Mouse (Mus musculus) lung, embryonic 15.5 days (tissue): ENCODE results near the gene Olfr1441. TPM values are rescaled to one million over a fixed set of nuclear protein-coding genes. Genes with fewer than 3 reads are reported as not detected.

Experiments
- ATAC-seq: fragments of 200-750 bp; cut with Nextera tagmentation; 2 replicates; pipeline ENCODE4 v1.8.0; 2017; ENCODE audit warnings: moderate number of reproducible peaks, borderline replicate concordance; ENCODE audit not compliant: low FRiP score, low TSS enrichment; ENCODE audit errors: extremely low read depth
- H3K27ac ChIP-seq: fragments of 300-500 bp; sonication (generic); 2 replicates; pipeline ENCODE4 v1.5.1; 2015; ENCODE audit warnings: moderate library complexity, mild to moderate bottlenecking, inconsistent platforms
- H3K27me3 ChIP-seq: fragments of 300-500 bp; sonication (generic); 2 replicates; pipeline ENCODE4 v1.6.1; 2015; ENCODE audit warnings: inconsistent platforms
- H3K36me3 ChIP-seq: fragments of 300-500 bp; sonication (generic); 2 replicates; pipeline ENCODE4 v1.6.1; 2015; ENCODE audit warnings: inconsistent platforms
- H3K4me1 ChIP-seq: fragments of 300-500 bp; sonication (generic); 2 replicates; pipeline ENCODE4 v1.6.1; 2015; ENCODE audit warnings: inconsistent platforms
- H3K4me2 ChIP-seq: fragments of 300-500 bp; sonication (generic); 2 replicates; pipeline ENCODE4 v1.6.1; 2015; ENCODE audit warnings: inconsistent platforms, mild to moderate bottlenecking, moderate library complexity
- H3K4me3 ChIP-seq: fragments of 300-500 bp; sonication (generic); 2 replicates; pipeline ENCODE4 v1.5.1; 2015; ENCODE audit warnings: mild to moderate bottlenecking, inconsistent platforms
- H3K9ac ChIP-seq: fragments of 300-500 bp; sonication (generic); 2 replicates; pipeline ENCODE4 v1.6.1; 2015; ENCODE audit warnings: inconsistent platforms
- H3K9me3 ChIP-seq: fragments of 300-500 bp; sonication (generic); 2 replicates; pipeline ENCODE4 v1.6.1; 2016; ENCODE audit warnings: inconsistent platforms
- WGBS: fragments of 180-500 bp; shearing (Covaris S2); methylation state at CpG from one replicate; pipeline ENCODE4 v1.1.7; 2015; 5-methylcytosine and 5-hydroxymethylcytosine counted together
- polyA plus RNA-seq: library from polyadenylated mRNA; unstranded; fragments of >200 nt; fragmentation: Nextera tagmentation; extraction: Ambion mirVana; gene quantifications from 2 replicates; pipeline ENCODE4 v1.2.1, GENCODE M21; 2015

Olfr1441 gene
- polyA plus RNA-seq, 1 experiment from 2014 or later: not detected

DNA sequence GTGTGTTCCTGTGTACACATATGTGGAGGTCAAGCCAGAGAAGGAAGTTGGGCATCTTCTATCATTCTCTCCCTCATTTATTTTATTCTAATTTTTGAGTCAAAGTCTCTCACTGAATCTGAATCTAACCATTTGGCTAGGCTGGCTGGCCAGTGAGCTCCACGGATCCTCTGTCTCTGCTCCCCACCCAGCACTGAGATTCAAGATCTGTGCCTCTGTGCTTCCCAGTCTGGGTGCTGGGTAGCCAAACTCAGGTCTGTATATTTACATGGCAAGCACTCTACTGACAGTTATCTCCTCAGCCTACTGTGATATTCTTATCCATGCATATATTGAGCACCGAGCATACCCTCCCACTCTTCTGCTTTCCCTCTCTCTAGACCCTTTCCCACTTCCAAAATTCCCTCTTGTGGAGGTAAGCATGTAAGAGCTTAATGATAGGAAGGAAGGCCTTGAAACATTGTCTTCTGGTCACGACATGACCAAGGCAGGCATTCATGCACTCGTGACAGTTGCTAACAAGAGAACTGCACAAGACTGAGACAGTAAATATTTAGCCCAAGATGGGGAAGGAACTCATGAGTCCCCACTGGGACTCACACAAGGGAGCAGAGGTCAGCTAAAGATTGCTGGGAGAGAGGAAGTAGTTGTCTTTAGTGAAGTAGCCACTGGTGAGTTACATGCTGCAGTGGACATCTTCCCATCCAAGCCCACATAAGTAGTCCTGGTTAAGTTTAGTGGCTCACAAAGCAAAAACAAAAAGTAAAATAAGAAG, 18.7 kb downstream of the Olfr1441 start:
- Histone ChIP-seq H3K27me3 (no peaks in the 10 kb centered on the region), H3K4me1 (no peaks in the 10 kb centered on the region), H3K4me2 (no peak overlapping the region), H3K27ac (no peak overlapping the region), H3K9me3 (no peaks in the 10 kb centered on the region), H3K9ac (no peak overlapping the region), H3K4me3 (no peak overlapping the region), H3K36me3 (no peaks in the 10 kb centered on the region)
- ATAC-seq: no peak
- WGBS: 60% methylated on average over 4 of the region's 4 CpGs

DNA sequence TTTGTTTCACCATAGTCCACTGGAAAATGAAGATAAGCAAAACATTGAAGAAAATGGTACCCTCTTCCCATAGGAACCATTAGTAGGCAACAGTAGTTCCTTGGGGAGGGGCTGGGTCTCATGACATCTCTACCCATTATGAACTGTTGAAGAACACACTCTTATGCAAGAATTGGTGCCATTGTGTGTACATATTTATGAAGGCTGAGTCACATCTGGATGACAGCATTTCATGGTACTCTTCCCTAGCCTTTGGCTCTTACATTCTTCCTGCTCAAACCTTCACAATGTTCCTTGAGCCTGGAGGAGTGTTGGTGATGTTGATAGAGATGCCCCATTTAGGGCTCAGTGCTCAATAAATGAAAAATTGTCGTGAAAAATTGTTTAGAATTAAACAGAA, 22.3 kb downstream of the Olfr1441 start:
- 55% methylated on average over 1 of the region's 1 CpGs for WGBS
- H3K36me3 ChIP-seq: no peaks in the 10 kb centered on the region
- no peak overlapping the region for H3K9ac ChIP-seq
- no peak for ATAC-seq
- no peak overlapping the region for H3K27ac ChIP-seq
- H3K9me3 ChIP-seq: no peaks in the 10 kb centered on the region
- H3K4me1 ChIP-seq: no peaks in the 10 kb centered on the region
- H3K4me3 ChIP-seq: no peak overlapping the region
- H3K4me2 ChIP-seq: no peak overlapping the region
- no peaks in the 10 kb centered on the region for H3K27me3 ChIP-seq

DNA sequence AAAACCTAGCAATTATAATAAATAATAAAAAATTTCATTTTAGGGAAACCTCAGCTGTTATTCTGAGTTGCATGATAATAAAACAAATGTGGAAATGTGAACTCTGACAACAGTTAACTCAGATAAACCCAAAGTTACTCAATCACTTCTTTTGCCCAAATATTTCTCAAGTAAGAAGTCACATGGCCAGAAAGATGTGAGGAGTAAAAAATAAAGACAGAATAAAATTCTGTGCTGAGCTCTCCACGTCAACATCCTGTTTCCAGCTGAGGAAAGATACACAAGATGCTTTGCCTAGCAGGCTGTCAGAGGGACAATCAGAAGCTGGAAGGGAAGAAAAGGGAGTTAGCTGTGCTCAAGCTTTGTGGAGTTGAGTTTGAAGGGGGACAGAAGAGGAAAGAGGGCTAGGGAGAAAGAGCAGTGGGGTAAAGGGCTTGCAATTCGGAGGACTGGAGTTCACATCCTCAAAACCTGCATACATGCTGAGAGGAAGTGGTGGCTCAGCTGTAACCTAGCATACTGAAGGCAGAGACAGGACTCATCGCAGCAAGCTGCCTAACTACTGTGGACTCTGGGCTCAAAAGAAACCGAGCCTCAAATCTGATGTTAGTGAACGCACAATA, 23.0 kb downstream of the Olfr1441 start:
- Histone ChIP-seq H3K9me3 (no peaks in the 10 kb centered on the region), H3K27me3 (no peaks in the 10 kb centered on the region), H3K9ac (no peak overlapping the region), H3K27ac (no peak overlapping the region), H3K4me2 (no peak overlapping the region), H3K4me1 (no peaks in the 10 kb centered on the region), H3K4me3 (no peak overlapping the region), H3K36me3 (no peaks in the 10 kb centered on the region)
- ATAC-seq: no peak
- WGBS: 56% methylated on average over 5 of the region's 5 CpGs

DNA sequence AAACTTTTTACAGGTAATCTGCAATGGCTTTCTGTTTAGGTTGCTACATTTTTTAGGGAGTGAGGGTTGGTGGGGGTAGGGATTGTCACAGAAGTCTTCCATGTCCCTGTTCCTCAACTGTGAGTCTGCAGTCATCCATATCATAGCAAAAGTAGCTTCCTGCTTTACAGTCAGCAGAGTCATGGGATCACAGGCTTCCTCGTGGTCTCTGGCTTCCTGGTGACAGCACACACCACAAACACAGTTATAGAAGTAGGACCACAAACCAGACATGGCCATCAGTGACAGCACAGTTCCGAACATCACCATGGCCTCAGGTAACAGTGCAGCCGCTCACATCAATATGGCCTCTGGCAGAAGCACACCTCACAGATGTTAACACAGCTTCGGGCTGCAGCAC, 25.3 kb downstream of the Olfr1441 start:
- Histone ChIP-seq H3K27me3 (no peaks in the 10 kb centered on the region), H3K36me3 (no peaks in the 10 kb centered on the region), H3K4me2 (no peak overlapping the region), H3K4me1 (no peaks in the 10 kb centered on the region), H3K4me3 (no peak overlapping the region), H3K27ac (no peak overlapping the region), H3K9ac (no peak overlapping the region), H3K9me3 (no peaks in the 10 kb centered on the region)
- WGBS: 75% methylated on average over 4 of the region's 4 CpGs
- ATAC-seq: no peak

DNA sequence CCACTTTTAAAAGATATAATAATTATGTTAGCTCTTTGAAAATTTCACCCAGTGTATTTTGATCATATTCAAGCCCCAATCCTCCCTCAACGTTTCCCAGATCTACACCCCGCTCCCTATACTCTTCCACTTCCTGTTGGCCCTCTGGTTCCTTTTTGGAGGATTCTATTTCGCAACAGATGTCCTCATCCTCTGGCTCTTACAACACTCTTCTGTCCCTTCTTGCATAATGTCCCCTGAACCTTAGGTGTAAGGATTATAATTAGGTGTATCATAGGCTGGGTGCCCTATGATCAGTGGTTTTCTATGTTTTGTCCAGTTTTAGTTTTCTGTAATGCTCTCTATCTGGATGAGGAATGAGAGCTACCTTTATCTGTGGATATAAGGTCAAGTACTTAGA, 27.8 kb downstream of the Olfr1441 start:
- WGBS: 67% methylated on average over 3 of the region's 3 CpGs
- no peak for ATAC-seq

DNA sequence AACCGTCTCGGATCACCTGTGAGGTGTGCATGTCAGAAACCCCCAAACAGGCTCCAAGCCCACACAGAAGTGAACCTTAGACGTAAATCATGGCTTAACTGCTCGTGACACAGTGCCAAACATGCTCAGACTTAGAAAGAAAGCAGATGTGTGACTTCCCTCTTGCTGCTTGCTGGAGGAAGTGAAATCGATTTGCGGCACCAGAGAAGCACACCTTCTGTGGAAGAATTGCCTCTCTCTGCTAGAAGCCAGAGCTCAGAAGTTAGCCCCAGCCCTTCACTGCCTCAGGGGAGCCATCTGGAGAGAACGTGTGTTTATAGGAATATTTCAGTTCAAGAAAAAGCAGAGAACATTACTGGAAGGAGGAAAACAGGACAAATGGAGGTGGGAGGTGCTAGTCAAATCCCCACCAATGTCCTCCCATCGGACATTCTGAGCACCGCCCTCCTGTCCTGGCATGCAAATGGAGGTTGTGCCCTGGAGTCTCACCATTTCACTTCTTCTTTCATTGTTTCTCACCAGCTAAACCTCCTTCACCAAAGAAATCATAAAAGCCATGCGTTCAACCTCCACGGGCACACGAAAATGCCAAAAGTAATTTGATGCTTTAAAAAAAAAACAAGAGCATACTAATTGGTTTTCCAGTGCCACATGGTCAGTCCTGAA, 40.3 kb downstream of the Olfr1441 start:
- Histone ChIP-seq H3K4me2 (no peak overlapping the region), H3K9ac (no peak overlapping the region), H3K4me1 (peaks cover 1% of the 10 kb centered on the region), H3K27me3 (no peaks in the 10 kb centered on the region), H3K27ac (no peak overlapping the region), H3K9me3 (no peaks in the 10 kb centered on the region), H3K36me3 (no peaks in the 10 kb centered on the region), H3K4me3 (no peak overlapping the region)
- ATAC-seq: no peak
- WGBS: 74% methylated on average over 12 of the region's 12 CpGs

More for the DNA sequence above, 27.8 kb downstream of the Olfr1441 start:
- no peaks in the 10 kb centered on the region for H3K4me1 ChIP-seq
- no peaks in the 10 kb centered on the region for H3K9me3 ChIP-seq
- H3K4me2 ChIP-seq: no peak overlapping the region
- no peak overlapping the region for H3K27ac ChIP-seq
- no peak overlapping the region for H3K9ac ChIP-seq
- no peak overlapping the region for H3K4me3 ChIP-seq
- no peaks in the 10 kb centered on the region for H3K27me3 ChIP-seq
- H3K36me3 ChIP-seq: no peaks in the 10 kb centered on the region

DNA sequence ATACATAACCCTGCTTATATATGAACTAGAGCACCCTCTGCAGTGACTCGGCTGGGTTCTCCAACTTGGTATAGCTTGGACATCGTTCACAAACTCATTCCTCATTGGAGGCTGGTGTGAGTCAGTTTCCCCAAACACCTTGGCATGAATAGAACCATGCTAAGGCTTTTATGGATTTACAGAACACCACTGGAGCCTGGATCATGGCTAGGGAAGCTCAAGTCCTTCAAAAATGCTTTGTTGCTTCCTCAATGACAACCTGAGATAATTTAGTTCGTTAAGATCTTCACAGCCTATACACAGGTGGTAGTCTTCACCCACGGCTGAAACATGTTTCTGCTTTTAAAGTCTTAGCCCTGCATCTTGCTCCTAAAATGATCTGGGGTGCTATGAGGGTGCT, 42.3 kb downstream of the Olfr1441 start:
- 62% methylated on average over 4 of the region's 4 CpGs for WGBS
- peaks cover 10% of the 10 kb centered on the region for H3K4me1 ChIP-seq
- no peak overlapping the region for H3K27ac ChIP-seq
- H3K4me3 ChIP-seq: no peak overlapping the region
- no peak overlapping the region for H3K9ac ChIP-seq
- ATAC-seq: no peak
- no peak overlapping the region for H3K4me2 ChIP-seq
- H3K9me3 ChIP-seq: no peaks in the 10 kb centered on the region
- H3K27me3 ChIP-seq: no peaks in the 10 kb centered on the region
- H3K36me3 ChIP-seq: no peaks in the 10 kb centered on the region

GRCm38 (mm10) chr19:12460282-12461249, 43.3 kb downstream of the Olfr1441 start, which contains the start of gene Mpeg1:
Mpeg1 (plus strand) TSS chr19:12460779.
- H3K36me3 ChIP-seq: no peaks in the 10 kb centered on the region
- 76% methylated on average over 11 of the region's 11 CpGs for WGBS

DNA sequence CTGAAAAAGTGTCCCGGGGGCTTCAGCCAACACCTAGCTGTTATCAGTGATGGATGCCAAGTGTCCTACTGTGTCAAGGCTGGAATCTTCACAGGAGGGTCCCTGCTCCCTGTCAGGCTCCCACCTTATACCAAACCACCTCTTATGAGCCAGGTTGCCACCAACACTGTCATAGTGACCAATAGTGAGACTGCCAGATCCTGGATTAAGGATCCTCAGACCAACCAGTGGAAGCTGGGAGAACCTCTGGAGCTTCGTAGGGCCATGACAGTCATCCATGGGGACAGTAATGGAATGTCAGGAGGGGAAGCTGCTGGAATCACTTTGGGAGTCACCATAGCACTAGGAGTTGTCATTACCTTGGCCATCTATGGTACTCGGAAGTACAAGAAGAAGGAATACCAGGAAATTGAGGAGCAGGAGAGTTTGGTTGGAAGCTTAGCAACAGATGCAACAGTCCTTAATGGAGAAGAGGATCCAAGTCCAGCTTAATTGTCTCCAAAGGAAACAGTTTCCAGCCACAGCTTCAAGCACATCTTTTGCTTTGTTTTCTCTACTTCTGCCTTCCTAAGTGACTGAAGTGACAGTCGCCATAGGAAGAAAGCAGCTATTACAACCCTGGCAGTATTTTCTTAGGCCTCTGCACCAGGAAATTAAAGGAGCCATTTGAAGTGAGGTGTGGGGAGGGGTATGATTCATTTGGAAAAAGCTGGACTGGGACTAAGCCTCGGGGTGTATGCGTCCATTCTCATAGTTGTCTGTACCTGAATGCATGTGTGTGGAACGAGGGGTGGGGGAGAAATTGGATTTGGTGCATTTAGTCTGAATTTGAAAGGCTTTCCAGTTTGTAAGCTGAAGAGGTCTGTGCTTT, 45.9 kb downstream of the Olfr1441 start:
- peak; percentile 33 for ATAC-seq
- H3K4me2 ChIP-seq: no peak overlapping the region
- no peaks in the 10 kb centered on the region for H3K9me3 ChIP-seq
- whole genome bisulfite sequencing: 63% methylated on average over 7 of the region's 7 CpGs
- H3K27ac ChIP-seq: peak overlapping the region; percentile 90
- peaks cover 2% of the 10 kb centered on the region; the same call in 1 of the 2 replicates for H3K36me3 ChIP-seq
- H3K4me1 ChIP-seq: peaks cover 10% of the 10 kb centered on the region
- no peaks in the 10 kb centered on the region for H3K27me3 ChIP-seq
- H3K9ac ChIP-seq: no peak overlapping the region
- H3K4me3 ChIP-seq: no peak overlapping the region

More at GRCm38 (mm10) chr19:12460282-12461249, 43.3 kb downstream of the Olfr1441 start, which contains the start of gene Mpeg1:
- Histone ChIP-seq H3K4me2 (no peak within 1 kb of the TSS), H3K4me1 (peaks cover 10% of the 10 kb centered on the region), H3K9me3 (no peaks in the 10 kb centered on the region), H3K27ac (no peak within 1 kb of the TSS), H3K9ac (no peak within 1 kb of the TSS), H3K4me3 (no peak within 1 kb of the TSS), H3K27me3 (no peaks in the 10 kb centered on the region)
- ATAC-seq: no peak

DNA sequence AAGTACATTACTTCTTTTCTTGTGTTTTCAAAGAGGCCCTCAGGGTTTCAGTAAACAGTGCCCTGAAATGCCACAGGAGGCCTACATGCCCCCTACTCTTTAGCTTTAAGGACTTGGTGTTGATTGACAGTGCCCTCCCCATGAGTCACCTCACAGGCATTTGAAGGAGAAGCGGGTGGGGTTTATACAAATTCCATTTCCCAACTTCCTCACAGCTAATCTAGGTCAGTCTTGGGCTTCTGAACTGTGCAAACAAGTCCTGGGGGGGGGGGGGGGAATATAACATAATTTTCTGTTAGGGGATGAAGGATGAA, 46.4 kb downstream of the Olfr1441 start:
- no peaks in the 10 kb centered on the region for H3K27me3 ChIP-seq
- ATAC-seq: peak; percentile 87
- H3K4me2 ChIP-seq: no peak overlapping the region
- H3K9ac ChIP-seq: no peak overlapping the region
- peaks cover 6% of the 10 kb centered on the region; the same call in 1 of the 2 replicates for H3K36me3 ChIP-seq
- 5% methylated on average over 1 of the region's 1 CpGs for WGBS
- peak overlapping the region; percentile 90 for H3K27ac ChIP-seq
- H3K9me3 ChIP-seq: no peaks in the 10 kb centered on the region
- no peak overlapping the region for H3K4me3 ChIP-seq
- peaks cover 10% of the 10 kb centered on the region for H3K4me1 ChIP-seq

DNA sequence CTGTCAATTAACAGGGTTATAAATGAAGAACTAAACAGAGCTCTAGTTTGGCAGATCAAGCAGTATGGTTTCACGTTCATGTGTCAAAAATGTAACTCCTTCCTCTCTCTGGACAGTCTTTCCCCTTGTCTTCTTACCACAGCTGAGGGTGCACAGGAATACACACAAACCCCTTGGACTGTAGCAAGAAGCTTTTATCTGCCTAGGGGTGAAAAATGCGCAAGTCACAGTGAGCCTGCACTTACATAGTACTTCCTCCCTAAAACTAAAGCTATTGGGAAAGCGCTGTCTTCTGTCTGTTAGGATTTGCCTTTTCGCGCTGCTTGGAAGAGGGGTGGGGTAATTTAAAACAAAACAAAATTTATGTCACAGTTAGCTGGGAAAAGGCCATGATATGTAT, 46.9 kb downstream of the Olfr1441 start:
- H3K27me3 ChIP-seq: no peaks in the 10 kb centered on the region
- no peaks in the 10 kb centered on the region for H3K9me3 ChIP-seq
- no peak overlapping the region for H3K9ac ChIP-seq
- H3K36me3 ChIP-seq: peaks cover 11% of the 10 kb centered on the region; the same call in 1 of the 2 replicates
- WGBS: 62% methylated on average over 5 of the region's 5 CpGs
- H3K4me1 ChIP-seq: peaks cover 10% of the 10 kb centered on the region
- no peak for ATAC-seq
- H3K4me2 ChIP-seq: no peak overlapping the region
- peak overlapping the region; percentile 90 for H3K27ac ChIP-seq
- no peak overlapping the region for H3K4me3 ChIP-seq
